Mouse (Mus musculus) adipose tissue, adult 10 weeks (tissue): ENCODE results near the gene Atp6v1fnb. TPM values are rescaled to one million over a fixed set of nuclear protein-coding genes. Genes with fewer than 3 reads are reported as not detected.

Experiments
- polyA plus RNA-seq: library from polyadenylated mRNA; stranded (reverse); fragments of 350-450 nt; fragmentation: Illumina TruSeq; extraction: RNeasy Lipid Tissue Mini Kit (QIAGEN cat#74804); gene quantifications from one replicate; pipeline ENCODE4 v1.2.3, GENCODE M21; 2014; ENCODE audit warnings: low read depth, low replicate concordance

Atp6v1fnb gene
- polyA plus RNA-seq: 0.72 TPM

DNA sequence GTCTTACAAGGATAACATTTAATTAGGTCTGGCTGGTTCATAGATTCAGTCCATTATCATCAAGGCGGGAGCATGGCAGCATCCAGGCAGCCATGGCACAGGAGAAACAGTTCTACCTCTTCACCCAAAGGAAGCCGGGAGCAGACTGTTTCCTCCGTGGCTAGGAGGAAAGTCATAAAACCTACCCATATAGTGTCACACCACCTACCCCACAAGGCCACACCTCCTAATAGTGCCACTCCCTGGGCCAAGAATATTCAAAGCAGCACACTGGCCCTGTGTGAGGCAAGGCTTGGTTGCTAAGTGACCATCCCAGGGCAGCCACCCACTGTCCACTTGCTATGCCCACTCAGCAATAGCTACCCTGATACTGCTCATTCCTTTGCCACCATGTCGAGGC is at the start of gene Atp6v1fnb:
Gene Atp6v1fnb (plus strand): TSS at position 301 of the 400 bp plus-strand sequence.

DNA sequence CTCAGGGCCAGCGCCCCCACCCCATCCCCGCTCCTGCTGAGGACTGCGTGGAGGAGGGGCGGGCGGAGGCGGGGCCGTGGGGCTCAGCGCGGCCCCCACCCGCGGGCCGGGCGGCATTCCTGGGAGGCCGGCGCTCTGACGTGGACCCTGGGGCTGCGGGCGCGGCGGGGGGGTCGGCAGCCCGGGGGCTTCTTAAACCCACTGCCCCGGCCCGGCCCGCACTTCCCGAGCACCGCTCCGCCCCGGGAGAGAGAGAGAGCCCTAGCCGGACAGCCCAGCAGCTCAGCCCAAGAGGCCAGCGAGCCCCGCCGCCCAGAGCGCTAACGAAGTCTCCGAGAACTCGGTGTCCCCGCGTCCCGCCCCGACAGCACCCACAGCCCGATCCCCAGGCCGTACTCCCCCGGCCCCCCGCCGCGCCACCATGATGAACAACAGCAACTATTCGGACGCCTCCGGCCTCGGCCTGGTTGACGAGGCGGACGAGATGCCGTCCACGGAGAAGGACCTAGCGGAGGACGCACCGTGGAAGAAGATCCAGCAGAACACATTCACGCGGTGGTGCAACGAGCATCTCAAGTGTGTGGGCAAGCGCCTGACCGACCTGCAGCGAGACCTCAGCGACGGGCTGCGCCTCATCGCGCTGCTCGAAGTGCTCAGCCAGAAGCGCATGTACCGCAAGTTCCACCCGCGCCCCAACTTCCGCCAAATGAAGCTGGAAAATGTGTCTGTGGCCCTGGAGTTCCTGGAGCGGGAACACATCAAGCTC is 38.0 kb upstream of the Atp6v1fnb start, which contains the start of gene Flnc:
Gene Flnc (plus strand): TSS at position 219 of the 766 bp plus-strand sequence.

DNA sequence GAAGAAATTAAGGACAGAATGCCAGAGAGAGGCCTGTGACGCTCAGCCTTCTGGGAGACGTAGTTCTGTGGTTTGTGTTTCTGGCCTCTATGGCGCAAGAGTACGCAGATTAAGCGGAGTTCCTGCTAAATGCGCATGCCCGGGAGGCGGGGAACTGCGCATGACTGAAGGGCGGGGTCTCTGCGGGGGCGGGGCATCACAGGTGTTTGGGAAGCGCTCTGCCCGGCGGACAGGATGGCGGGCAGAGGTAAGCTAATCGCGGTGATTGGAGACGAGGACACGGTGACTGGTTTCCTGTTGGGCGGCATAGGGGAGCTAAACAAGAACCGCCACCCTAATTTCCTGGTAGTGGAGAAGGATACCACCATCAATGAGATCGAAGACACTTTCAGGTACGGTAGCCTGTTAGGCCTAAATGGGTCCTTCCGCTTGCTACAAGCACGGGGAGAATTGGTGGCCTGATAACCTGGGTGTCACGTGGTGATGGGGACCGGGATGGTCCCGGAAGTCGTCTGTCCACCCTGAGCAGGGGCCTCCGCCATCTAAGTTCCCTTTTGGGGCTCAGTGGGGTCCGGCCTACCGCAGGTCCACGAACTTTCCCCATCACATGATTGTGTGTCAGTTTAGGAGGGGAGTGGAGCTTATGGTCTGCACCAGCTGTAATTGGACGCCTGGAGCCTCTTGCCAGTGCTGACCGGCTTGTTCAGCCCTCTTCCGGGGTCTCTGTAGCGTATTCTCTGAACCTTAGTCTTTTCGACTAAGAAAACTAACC is 3.5 kb upstream of the Atp6v1fnb start, which contains the start of gene Atp6v1f:
Gene Atp6v1f (plus strand): TSS at position 136 of the 772 bp plus-strand sequence.

DNA sequence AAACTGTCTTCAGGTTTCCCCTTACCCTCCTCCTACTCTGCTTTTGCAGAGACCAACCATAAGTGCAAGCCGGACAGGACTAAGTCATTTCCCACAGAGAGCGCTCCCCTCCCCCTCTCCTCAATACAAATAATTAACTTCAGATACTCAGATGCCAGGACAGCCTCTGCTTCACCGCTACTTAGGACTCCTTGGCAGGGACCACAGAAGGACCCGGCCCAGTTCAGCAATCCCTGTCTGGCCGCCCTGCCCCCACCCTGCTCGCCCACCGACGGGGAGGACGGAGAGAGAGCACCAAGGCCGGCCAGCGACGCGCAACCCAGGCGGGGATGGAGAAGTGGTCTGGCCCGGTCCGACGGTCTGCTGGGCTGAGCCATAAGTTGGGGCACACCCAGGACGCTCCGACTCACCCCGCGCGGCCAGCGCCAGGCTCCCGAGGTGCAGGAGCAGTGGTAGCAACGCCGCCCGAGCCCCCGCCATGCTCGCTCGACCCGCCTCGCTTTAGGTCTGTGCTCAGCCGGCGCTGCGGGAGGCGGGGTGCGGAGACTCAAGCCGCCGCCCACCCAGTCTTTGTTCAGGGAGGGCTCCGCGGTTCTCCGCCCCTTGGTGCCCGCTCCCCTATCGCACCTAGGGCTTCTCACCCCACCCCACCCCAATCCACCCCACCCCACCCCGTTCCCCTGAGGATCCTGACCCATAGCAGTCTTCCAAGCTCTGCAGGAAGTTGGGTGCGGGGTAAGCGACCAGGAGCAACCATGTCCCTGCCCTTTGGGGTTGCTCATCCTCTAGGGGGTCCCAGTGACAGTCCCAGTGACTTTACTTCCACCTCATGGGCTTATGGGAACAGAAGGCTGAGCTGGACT is 36.4 kb downstream of the Atp6v1fnb start, which contains the start of gene Kcp:
Gene Kcp (minus strand): TSS at position 506 of the 863 bp plus-strand sequence.

Other genes starting within 250 kb of the Atp6v1fnb start
- 11.6 TPM for gene Hilpda, start 198.9 kb upstream of the Atp6v1fnb start, polyA plus RNA-seq
- gene Fam71f2, start 191.8 kb upstream of the Atp6v1fnb start, polyA plus RNA-seq: 19.9 TPM
- gene Fam71f1, start 152.3 kb upstream of the Atp6v1fnb start, polyA plus RNA-seq: 5.7 TPM
- 164 TPM for gene Calu, start 123.4 kb upstream of the Atp6v1fnb start, polyA plus RNA-seq
- gene Opn1sw, start 83.0 kb upstream of the Atp6v1fnb start, polyA plus RNA-seq: not detected
- 37.0 TPM for gene Ccdc136, start 75.1 kb upstream of the Atp6v1fnb start, polyA plus RNA-seq
- gene Flnc, start 38.2 kb upstream of the Atp6v1fnb start, polyA plus RNA-seq: 4.9 TPM
- gene Atp6v1f, start 3.7 kb upstream of the Atp6v1fnb start, polyA plus RNA-seq: 195 TPM
- 4.2 TPM for gene Kcp, start 36.5 kb downstream of the Atp6v1fnb start, polyA plus RNA-seq
- gene Irf5, start 55.2 kb downstream of the Atp6v1fnb start, polyA plus RNA-seq: 11.7 TPM
- gene Tnpo3, start 138.4 kb downstream of the Atp6v1fnb start, polyA plus RNA-seq: 45.9 TPM
- gene Tspan33, start 222.8 kb downstream of the Atp6v1fnb start, polyA plus RNA-seq: 6.6 TPM